Mouse (Mus musculus): ENCODE results near the gene Tmprss3.

Tmprss3 gene

GRCm38 (mm10) chr17:31195207-31195606, 3.6 kb downstream of the Tmprss3 start:
- no peak for DNase-seq (ENCODE audit: low spot score in 2 of 2)

GRCm38 (mm10) chr17:31193360-31193759, 5.4 kb downstream of the Tmprss3 start:
- DNase-seq (ENCODE audit: low spot score in 2 of 2), result no peak

- peak; percentile 31 to 48 for DNase-seq (ENCODE audit: low spot score in 2 of 2)
Measured at GRCm38 (mm10) chr17:31192663-31193062, 6.1 kb downstream of the Tmprss3 start.

- DNase-seq (ENCODE audit: low spot score in 2 of 2), result no peak
Measured at GRCm38 (mm10) chr17:31191825-31192224, 7.0 kb downstream of the Tmprss3 start.

GRCm38 (mm10) chr17:31187370-31187769, 11.4 kb downstream of the Tmprss3 start:
- peak; percentile 68 to 69 for DNase-seq (ENCODE audit: low spot score in 2 of 2)

- DNase-seq (ENCODE audit: low spot score in 2 of 2), result no peak
Measured at GRCm38 (mm10) chr17:31184269-31184990, 14.3 kb downstream of the Tmprss3 start.

GRCm38 (mm10) chr17:31183180-31183974, 15.4 kb downstream of the Tmprss3 start:
- DNase-seq (ENCODE audit: low spot score in 2 of 2), result peak in 1 of 2 experiments; percentile 36

GRCm38 (mm10) chr17:31181490-31181889, 17.3 kb downstream of the Tmprss3 start:
- no peak for DNase-seq (ENCODE audit: low spot score in 2 of 2)

- DNase-seq (ENCODE audit: low spot score in 2 of 2), result no peak
Measured at GRCm38 (mm10) chr17:31176321-31176720, 22.5 kb downstream of the Tmprss3 start.

- DNase-seq (ENCODE audit: low spot score in 2 of 2), result no peak
Measured at GRCm38 (mm10) chr17:31169796-31170195, 29.0 kb downstream of the Tmprss3 start.

GRCm38 (mm10) chr17:31165127-31165526, 33.6 kb downstream of the Tmprss3 start, which contains the start of gene Tff1:
Gene Tff1 (minus strand): TSS chr17:31165277.
- DNase-seq (ENCODE audit: low spot score in 2 of 2), result no peak

- no peak for DNase-seq (ENCODE audit: low spot score in 2 of 2)
Measured at GRCm38 (mm10) chr17:31163821-31164220, 35.0 kb downstream of the Tmprss3 start.

GRCm38 (mm10) chr17:31162607-31163006, 36.2 kb downstream of the Tmprss3 start:
- DNase-seq (ENCODE audit: low spot score in 2 of 2), result no peak

GRCm38 (mm10) chr17:31160291-31160690, 38.5 kb downstream of the Tmprss3 start:
- DNase-seq (ENCODE audit: low spot score in 2 of 2), result no peak

GRCm38 (mm10) chr17:31157921-31158320, 40.9 kb downstream of the Tmprss3 start:
- DNase-seq (ENCODE audit: low spot score in 2 of 2), result no peak

- DNase-seq (ENCODE audit: low spot score in 2 of 2), result no peak
Measured at GRCm38 (mm10) chr17:31153785-31154184, 45.0 kb downstream of the Tmprss3 start.

GRCm38 (mm10) chr17:31152966-31153499, 45.7 kb downstream of the Tmprss3 start:
- DNase-seq (ENCODE audit: low spot score in 2 of 2), result no peak

- no peak for DNase-seq (ENCODE audit: low spot score in 2 of 2)
Measured at GRCm38 (mm10) chr17:31152512-31152911, 46.3 kb downstream of the Tmprss3 start.

GRCm38 (mm10) chr17:31145998-31146397, 52.8 kb downstream of the Tmprss3 start:
- no peak for DNase-seq (ENCODE audit: low spot score in 2 of 2)

- no peak for DNase-seq (ENCODE audit: low spot score in 2 of 2)
Measured at GRCm38 (mm10) chr17:31144040-31145037, 54.4 kb downstream of the Tmprss3 start, which contains the start of gene Tff2. Gene Tff2 (minus strand): TSS chr17:31144282.

GRCm38 (mm10) chr17:31142116-31142515, 56.7 kb downstream of the Tmprss3 start:
- DNase-seq (ENCODE audit: low spot score in 2 of 2), result no peak
